Mouse (Mus musculus) gonadal fat pad, adult 2 months (tissue): Measurements from ENCODE around the gene Fam163a. TPM values are rescaled to one million over a fixed set of nuclear protein-coding genes. Genes with fewer than 3 reads are reported as not detected.
"Not testable (repeated sequence)": the region's sequence is repeated elsewhere in the genome, so short reads cannot be mapped to it uniquely, and the experiment has no call there.

Experiments used
- DNase-seq: peaks from one replicate; pipeline ENCODE4 v3.0.0-alpha.2; 2012; ENCODE audit warnings: low read depth
- polyA plus RNA-seq: library from polyadenylated mRNA; depleted of rRNA; stranded (reverse); fragments of >200 nt; gene quantifications from 2 replicates; pipeline ENCODE4 v1.2.3, GENCODE M21; 2012; rRNA removed

Fam163a gene
- not detected in 2 replicates for polyA plus RNA-seq

DNA sequence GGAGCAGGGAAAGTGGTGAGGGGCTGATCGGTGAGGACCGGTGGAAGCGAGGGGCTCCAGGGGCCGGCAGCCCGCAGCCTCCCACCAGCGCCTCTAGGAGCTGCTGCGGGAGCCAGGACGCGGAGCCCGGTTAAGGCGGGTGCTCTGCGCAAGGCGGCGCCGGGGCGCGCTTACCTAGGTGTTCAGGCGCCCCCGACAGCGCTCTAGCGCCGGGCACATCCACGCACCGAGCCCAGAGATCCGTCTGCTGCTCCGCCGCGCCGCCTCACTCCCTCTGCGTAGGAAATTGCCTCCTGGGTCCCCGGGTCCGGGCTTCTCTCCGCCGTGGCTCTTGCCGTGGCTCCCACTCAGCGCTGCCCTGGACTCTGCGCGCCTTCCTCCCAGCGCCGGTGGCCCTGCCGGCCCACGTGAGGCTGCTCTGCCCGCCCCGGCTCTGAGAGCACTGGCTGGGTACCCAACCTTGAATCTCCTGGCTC is at the start of gene Fam163a:
TSS of gene Fam163a (minus strand) at position 371 of the 476 bp plus-strand sequence.
- no peak for DNase-seq

DNA sequence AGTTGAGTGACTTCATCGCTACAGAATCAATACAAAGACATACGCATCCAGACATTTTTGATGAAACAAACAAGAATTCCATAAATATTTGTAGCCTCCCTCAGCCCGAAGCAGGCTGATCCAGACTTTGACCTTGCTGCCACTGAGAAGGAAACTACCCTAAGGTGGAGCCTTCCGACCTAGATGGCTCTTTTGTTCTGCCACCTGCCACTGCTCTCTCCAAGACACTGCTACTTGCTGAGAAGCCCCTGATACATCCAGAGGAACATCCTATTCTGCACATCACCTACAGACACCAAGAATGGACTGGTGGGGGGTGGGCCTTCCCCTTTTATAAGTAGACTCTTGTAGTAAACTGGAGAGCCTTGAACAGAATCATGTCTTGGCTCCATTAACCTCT is 46.3 kb upstream of the Fam163a start:
- not testable (repeated sequence) for DNase-seq

DNA sequence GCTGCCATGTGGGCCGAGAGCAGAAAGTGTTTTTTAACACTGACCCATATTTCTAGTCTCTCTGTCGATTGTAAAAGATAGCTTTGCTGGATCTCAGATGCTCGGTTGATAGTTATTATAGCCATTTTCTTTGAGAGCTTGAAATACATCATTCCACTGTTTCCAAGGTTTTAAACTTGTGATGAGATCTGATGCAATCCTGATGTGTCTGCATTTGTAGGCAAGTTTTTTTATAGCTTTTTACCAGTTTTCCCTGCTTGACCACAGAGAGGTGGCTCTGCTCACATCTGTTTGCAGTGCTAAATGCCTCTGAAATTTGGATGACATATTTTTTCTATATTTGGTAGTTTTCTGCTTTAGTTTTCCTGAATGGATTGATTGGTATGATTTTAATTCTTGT is 43.1 kb upstream of the Fam163a start:
- DNase-seq, result no peak

DNA sequence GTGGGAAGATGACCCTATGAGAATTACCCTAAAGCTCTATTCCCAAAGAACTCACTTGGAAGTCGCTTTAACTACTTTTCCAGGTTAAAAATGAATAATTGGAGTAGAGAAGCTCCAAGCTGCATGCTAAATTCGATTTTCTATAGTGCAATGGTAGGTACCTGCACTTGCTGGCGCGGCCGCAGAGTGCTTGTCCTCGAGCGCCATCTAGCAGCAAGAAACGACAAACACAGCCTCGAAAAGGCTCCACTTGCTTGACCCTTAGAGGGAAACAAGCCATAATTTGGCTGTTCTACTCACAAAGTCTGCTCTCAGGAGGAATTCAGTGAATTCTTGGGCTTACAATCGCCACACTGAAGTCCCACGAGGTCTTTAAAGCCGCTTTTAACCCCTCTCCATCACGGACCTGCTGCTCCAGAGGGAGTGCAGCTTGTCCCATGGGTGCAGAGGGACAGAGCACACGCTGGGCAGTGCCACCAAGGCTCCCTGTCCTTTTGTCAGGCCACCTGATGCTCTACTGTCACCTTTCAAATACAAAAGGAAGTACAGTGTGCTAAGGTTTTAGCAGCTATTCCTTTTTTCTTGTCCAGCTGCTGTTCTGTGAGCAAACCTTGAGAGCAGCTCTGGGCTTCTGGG is 37.0 kb upstream of the Fam163a start:
- no peak for DNase-seq

DNA sequence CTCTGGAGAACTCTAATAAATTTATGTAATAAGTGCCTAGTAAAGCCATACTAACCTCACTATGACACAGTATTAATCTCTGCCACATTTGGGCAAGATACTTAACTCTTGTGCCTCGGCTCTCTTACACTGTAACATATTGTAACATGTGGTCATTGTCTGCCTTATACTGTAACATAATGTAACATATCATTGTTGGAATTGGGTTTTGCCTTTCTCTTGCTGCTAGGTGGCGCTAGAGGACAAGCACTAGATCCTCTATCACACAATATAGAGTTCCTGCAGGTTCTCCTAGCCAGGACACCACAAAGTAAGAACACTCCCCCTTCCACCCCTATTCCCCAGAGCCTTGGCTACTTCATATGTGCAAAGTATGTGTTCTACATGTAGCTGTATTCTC is 36.2 kb upstream of the Fam163a start:
- no peak for DNase-seq

DNA sequence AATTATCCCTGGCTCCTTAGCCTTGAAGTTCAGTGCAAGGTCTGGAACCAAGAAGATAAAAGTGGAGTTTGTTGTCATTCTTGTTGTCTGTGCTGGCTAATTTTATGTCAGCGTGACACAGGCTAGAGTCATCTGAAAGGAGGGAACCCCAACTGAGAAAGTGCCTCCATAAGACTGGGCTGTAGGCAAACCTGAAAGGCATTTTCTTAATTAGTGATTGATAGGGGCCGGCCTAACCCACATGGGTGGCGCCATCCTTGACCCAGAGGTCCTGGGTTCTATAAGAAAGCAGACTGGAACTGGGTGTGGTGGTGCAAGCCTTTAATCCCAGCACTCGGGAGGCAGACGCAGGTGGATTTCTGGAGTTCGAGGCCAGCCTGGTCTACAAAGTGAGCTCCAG is 26.3 kb upstream of the Fam163a start:
- no peak for DNase-seq

DNA sequence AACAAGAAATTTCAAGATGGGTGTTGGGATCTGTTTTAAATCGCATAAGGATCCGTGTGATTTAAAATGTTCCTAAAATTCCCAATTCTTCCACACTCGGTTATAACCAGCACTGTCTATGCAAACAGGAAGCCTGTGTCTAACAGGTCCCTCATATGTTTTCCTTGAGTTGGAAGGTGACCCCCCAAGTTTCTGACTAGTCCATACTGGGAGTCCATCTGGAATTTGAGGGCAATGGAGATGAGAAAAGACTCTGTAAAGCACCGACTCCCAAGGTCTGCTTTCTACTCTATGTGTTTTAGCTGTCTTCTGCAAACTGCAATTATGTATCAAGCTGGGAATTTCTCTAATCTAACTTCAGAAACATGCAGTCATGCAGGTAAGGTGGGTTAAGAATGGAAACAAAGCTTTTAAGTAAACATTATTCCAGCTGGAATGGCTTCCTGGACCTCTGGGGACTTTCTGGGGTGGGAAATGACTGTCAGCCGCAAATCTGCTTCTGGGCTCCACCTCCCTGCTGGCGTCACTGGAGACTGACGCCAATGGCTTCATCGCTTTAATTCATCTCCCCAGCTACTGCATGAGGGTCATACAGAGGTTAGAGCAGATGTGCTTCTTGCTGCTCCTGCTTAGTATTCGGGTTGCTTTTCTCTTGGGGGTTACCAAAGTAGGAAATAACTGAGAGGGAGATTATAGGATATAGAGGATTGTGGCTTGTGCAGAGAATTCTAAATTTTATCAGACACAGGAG is 25.7 kb upstream of the Fam163a start:
- no peak for DNase-seq

DNA sequence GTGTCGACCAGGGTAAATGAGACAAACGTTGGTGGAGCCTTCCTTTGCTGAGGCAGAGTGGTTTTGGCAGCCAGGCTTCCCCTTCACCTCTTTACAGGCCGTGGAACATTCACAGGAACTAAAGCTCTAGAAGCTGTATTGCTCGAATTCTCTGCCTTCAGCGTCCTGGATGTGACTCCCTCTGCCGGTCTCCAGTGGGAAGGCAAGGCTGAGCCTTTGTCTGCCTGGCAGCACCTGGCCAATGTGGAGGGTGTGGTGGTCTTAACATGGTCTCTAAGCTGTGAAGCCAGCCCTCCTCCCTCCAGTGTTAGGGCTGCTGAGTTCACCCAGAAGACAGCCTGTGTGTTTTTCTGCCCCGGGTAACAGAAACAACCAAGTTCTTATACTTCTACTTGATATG is 24.6 kb upstream of the Fam163a start:
- no peak for DNase-seq

DNA sequence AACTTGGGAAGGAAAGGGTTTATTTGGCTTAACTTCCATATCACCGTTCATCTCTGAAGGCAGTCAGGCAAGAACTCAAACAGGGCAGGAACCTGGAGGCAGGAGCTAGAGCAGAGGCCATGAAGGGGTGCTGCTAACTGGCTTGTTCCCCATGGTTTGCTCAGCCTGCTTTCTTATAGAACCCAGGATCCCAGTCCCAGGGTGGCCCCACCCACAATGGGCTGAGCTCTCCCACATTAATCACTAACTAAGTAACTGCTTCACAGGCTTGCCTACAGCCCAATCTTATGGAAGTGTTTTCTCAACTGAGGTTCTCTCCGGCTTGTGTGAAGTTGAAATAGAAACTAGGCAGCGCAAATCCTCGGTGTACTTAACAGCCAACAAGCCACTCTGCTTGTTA is 23.9 kb upstream of the Fam163a start:
- DNase-seq, result no peak

DNA sequence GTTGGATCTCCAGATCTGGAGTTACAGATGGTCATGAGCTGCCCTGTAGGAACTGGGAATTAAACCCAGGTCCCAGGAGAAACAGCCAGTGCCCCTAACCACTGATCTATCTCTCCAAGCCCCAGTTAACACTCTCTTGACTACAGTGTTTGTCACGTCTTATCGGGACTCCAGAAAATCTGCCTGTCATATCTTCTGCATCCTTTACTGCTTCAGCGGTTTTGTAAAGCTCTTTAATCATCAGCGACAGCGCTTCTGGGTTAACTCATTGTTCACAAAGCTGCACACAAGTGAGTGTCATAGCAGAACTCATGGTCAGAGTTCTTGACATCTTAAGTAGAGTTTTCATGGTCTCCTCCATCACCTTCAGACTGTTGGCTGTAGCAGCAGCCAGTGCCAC is 22.1 kb upstream of the Fam163a start:
- DNase-seq, result no peak

DNA sequence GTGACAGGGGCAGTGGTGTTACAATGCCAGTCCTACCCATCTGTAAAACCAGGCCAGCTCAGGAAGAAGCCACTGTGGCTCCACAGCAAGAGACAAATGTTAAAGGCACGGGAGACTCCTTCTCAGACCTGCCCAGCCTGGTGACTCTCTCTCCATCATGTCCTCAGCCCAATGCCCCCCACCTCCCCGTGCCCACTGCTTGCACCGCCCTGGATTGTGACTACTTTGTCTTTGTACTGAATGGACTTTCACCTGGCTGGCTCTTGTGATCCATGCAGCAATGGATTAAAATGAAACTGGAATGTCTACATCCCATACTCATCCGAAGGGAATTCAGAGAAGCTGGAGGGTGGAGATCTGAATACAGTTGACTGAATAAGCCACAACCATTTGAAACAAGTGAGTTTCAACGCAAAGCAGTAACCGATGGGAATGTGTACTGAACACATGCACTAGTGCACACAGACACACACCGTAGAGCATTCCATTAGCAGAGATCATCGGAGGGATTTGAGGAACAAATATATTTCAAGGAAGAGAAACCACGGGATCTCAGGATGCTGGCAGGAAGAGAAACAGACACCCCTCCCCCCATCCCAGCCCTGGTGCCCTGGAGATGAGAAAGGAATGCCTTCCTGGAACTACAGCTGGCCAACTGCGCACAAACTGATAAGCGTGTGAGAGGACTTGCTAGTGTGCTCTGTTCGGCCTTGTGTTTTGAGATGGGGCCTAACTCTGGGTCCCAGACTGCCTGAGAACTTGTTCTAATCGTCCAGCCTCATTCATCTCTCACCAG is 17.6 kb upstream of the Fam163a start:
- DNase-seq, result no peak

DNA sequence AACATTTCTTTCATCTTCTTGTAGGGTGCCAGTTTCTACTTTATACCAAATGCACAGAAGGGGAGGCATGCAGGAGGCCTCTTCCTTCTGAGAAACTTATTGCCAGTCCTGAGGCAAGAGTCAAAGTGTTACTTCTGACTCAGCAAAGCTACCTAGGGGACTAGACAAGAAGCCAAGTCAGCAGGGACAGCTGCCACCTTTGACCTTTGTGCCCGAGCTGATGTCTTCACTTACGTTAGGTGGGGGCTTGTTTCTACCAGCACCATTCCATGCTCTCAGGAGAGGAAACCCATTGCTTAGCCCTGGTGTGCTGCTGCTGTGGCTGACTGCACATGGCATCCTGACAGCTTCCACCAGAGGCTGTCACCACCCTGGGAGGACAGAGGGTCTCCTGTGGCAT is 16.5 kb upstream of the Fam163a start:
- no peak for DNase-seq

DNA sequence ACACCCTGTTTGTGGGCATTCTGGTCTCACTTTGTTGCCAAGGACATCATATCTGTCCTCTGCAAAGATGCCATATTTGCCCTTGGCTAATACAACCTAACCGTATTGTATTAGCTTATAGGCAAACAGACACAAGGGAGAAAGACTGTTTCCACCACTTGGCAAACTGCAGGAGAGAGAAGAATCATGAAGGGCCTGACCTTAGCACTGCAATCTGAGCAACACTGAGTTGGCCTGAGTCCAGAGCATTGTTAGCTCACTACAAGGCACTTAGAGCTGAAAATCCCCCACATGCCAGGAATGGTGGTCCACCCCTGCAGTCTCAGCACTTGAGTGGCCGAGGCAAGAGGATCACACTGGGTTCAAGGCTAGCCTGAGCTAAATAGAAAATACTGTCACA is 13.7 kb upstream of the Fam163a start:
- no peak for DNase-seq

DNA sequence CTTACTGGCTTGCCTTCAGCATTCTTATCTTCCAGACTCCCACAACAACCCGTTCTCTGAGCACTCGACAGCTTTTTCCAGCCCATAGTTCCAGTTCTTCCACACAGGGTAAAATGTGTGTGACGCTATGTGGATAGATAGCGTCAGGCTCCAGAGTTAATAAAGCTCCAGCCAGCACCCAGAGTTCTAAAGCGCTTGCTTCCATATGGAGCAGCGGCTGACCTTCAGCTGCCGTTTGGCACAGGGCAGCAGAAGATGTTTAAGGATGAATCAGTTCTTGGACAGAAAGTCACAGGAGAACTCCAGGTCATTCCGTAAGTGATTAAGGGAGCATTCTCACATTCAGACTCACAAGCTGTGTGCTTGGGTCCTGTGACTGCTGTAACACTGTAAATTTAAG is 13.1 kb upstream of the Fam163a start:
- no peak for DNase-seq

DNA sequence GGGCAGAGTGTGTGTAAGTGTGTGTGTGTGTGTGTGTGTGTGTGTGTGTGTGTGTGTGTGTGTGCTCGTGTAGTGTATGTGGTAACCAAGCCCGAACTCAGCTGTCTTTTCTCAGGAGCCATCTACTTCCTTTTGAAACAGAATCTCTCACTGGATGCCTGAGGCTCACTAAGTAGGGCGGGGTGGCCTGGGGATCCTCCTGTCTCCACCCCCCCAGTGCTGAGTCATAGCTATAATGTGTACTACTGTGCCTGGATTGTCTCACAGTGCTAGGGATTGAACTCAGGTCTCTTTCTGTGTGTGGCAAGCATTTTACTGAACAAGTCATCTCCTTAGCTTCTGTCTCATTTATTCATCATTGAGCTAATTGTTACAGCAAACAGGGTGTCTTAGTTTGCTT is 12.6 kb upstream of the Fam163a start:
- no peak for DNase-seq

DNA sequence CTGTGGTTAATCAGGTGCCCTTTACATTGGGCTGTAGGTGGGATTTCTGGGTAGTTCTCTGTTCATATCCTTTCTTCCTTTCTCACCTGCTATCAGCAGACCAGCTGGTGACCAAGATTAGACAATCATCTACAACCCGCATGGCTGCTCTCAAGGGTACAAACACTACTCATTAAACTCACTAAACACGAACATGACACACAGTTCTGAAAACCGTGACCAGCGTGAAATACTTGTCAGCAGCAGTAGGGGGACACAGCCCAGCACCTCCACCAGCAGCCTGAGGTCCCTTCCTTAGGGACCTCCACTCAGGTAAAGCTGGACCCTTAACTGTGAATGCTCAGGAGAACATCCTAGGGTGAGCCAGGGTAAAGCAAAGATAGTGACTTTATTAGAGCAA is 11.4 kb upstream of the Fam163a start:
- no peak for DNase-seq

DNA sequence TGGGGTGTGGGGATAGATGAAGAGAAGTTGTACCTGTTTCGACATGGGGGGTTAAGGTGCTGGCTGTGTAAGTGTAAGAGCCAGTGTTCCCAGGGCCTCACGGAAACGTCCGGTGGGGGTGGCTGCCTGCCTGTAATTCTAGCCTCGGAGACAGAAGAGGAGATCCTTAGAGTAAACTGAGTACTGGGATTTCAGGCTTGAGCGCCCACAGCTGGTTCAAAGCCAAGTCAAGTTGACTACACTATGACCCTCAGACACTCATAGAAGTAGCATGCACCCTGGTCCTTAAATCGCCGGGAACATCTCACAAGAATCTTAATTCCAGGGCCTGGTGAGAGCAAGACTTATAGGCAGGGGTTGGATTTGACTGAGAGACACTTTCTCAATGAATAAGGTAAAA is 9.8 kb upstream of the Fam163a start:
- no peak for DNase-seq

DNA sequence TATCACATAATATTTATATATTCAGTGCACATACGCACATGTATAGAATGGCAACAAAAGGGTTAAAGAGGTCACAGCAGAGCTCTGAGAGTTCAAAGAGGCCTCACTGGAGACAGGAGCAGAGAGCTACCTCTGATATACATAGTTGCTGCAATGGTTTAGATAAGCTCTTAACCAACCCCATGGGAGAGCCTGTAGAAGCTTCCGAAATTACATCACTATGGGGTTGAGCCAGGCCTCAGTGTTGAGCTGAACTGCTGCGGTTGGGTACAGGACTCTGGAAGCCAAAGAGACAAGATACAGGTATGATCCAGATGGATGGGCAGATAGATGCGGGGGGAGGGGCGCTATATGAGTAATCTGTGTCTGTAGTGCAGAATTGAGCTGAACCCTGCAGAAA is 8.1 kb upstream of the Fam163a start:
- DNase-seq, result no peak

DNA sequence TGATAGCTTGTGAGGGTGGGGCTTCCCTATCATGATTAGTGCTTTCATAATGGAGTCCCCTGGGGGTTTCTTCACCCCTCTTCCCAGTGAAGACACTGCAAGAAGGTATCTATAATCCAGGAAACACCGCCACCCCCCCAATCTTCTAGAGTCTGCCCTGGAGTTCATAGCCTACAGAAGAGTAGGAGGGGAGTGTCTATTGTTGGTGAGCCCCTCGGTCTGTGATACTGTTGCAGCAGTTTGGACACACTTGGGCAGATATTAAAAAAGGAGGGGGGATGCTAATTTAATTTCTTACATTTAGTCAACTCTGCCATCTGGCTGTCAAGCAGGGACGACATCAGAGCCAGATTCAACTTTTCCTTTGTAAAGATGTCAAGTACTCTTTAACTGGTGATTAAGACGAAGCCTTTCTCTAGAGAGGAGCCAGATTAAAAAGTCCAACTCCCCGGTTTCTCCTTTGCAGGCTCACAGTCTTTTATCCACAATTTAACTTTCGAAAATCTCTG is 7.0 kb upstream of the Fam163a start:
- no peak for DNase-seq

DNA sequence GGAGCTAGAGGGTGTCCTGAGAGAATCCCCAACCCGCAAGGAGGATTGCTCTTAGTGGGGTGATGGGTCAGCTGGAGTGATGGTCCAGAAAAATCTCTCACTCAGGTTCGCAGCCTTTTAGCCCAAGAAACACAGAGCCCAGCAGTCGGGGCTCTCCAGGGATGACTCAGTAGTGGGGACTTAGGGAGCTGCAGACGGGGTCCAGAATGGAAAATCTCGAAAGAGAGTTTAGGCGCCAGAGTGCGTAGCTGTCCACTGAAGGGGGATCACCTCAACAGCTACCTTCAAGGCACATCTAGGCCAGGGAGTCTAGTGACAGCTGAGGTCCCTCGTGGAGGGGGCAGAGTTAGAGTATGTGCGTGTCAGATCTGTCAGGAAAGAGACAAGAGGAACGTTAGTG is 338 bp upstream of the Fam163a start:
- no peak for DNase-seq

DNA sequence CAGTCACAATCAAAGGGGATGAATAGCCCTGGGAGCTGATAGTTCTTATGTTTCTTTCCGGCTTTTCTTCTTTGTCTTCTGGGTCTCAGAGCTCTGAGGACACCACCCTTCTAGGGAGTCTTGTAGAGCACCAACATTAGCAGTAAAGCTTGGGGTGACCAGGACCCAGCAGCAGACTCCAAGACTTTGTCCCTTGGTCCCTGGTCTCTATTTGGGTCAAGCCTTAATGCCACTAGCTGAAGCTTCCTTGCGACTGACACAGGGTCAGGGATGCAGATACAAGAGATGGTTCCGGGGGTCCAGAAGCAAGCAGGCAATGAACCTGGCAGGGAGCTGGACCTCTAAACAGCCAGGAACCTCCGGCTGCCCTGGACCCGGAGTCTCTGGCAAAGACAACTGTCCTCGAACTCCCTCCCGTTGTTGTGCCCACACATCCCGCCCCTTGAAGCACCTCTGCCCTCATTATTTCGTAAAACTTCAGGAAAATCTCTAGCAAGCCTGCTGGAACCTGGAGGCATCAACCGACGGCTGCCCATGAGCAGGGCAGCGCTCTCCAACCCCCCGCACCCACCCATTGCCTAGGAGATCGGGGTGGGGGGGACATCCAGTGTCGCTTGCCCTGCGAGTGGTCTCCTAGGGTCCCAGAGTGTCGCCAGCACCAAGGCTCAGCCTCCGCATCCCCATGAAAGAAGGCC is 718 bp downstream of the Fam163a start:
- no peak for DNase-seq

DNA sequence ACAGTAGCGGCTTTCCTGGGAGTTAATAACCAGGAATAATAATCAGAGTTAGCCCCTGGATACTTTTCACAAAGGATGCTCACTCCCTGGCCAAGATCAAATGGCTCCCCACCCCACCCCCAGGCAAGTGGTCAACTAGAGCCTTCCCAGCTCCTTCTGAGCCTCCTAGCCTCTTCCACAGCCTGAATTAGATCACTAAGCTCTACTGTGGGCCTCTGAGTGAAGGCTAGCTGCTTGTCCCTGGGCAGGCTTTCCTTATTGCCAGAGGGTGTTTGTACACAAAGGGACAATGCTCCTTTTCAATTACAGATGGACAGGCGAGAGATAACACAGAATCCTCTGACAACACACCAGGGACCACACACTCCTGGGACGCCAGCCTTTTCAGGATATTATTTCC is 2.2 kb downstream of the Fam163a start:
- DNase-seq, result no peak
